Mouse (Mus musculus) liver, embryonic 12.5 days (tissue): ENCODE data around the gene Tmem145. TPM values are rescaled to one million over a fixed set of nuclear protein-coding genes. Genes with fewer than 3 reads are reported as not detected.
A peak's percentile ranks its signal among the peaks of the same experiment; 100 is the strongest.

Source experiments
- ATAC-seq: fragments of 200-750 bp; cut with Nextera tagmentation; 2 replicates; pipeline ENCODE4 v1.8.0; 2017; ENCODE audit warnings: moderate number of reproducible peaks, mild to moderate bottlenecking, moderate library complexity
- H3K27ac ChIP-seq: fragments of 300-500 bp; sonication (generic); 2 replicates; pipeline ENCODE4 v1.5.1; 2016; ENCODE audit warnings: mild to moderate bottlenecking
- H3K27me3 ChIP-seq: fragments of 300-500 bp; sonication (generic); replicated peaks from 2 replicates; pipeline ENCODE4 v1.6.1; 2016; ENCODE audit warnings: mild to moderate bottlenecking, moderate library complexity
- H3K36me3 ChIP-seq: fragments of 300-500 bp; sonication (generic); 2 replicates; pipeline ENCODE4 v1.6.1; 2016; ENCODE audit warnings: mild to moderate bottlenecking, moderate library complexity
- H3K4me1 ChIP-seq: fragments of 300-500 bp; sonication (generic); 2 replicates; pipeline ENCODE4 v1.6.1; 2016
- H3K4me2 ChIP-seq: fragments of 300-500 bp; sonication (generic); 2 replicates; pipeline ENCODE4 v1.6.1; 2016; ENCODE audit warnings: mild to moderate bottlenecking, moderate library complexity
- H3K4me3 ChIP-seq: fragments of 300-500 bp; sonication (generic); 2 replicates; pipeline ENCODE4 v1.5.1; 2016; ENCODE audit warnings: mild to moderate bottlenecking, moderate library complexity
- H3K9ac ChIP-seq: fragments of 300-500 bp; sonication (generic); 2 replicates; pipeline ENCODE4 v1.6.1; 2016; ENCODE audit warnings: mild to moderate bottlenecking, moderate library complexity
- H3K9me3 ChIP-seq: fragments of 300-500 bp; sonication (generic); replicated peaks from 2 replicates; pipeline ENCODE4 v1.6.1; 2016; ENCODE audit warnings: mild to moderate bottlenecking, moderate library complexity
- WGBS: fragments of 180-500 bp; shearing (Covaris S2); methylation state at CpG from one replicate; pipeline ENCODE4 v1.1.7; 2016; ENCODE audit not compliant: insufficient replicate concordance; 5-methylcytosine and 5-hydroxymethylcytosine counted together
- polyA plus RNA-seq: library from polyadenylated mRNA; unstranded; fragments of >200 nt; fragmentation: Nextera tagmentation; extraction: Ambion mirVana; gene quantifications from 2 replicates; pipeline ENCODE4 v1.2.1, GENCODE M21; 2016

Tmem145 gene
- polyA plus RNA-seq, 1 experiment from 2014 or later: 0.14 TPM

- 74% methylated on average over 8 of the region's 8 CpGs for WGBS
- no peak overlapping the region for H3K4me3 ChIP-seq
- H3K36me3 ChIP-seq: peaks cover 74% of the 10 kb centered on the region
- H3K9me3 ChIP-seq: 0 out of 2 replicates have a peak, but pooled peaks cover 4% of the 10 kb centered on the region
- H3K4me1 ChIP-seq: peaks cover 33% of the 10 kb centered on the region
- H3K27me3 ChIP-seq: no peaks in the 10 kb centered on the region
- ATAC-seq: no peak
- no peak overlapping the region for H3K4me2 ChIP-seq
- H3K9ac ChIP-seq: no peak overlapping the region
- H3K27ac ChIP-seq: no peak overlapping the region
Observed at GRCm38 (mm10) chr7:25286989-25287388, 18.9 kb upstream of the Tmem145 start.

GRCm38 (mm10) chr7:25288011-25288410 lies 17.9 kb upstream of the Tmem145 start:
- ATAC-seq: no peak

GRCm38 (mm10) chr7:25288721-25289120 lies 17.2 kb upstream of the Tmem145 start:
- WGBS: 75% methylated on average over 3 of the region's 3 CpGs
- Histone ChIP-seq H3K36me3 (peaks cover 91% of the 10 kb centered on the region), H3K27me3 (no peaks in the 10 kb centered on the region), H3K9ac (no peak overlapping the region), H3K27ac (no peak overlapping the region), H3K9me3 (0 out of 2 replicates have a peak, but pooled peaks cover 4% of the 10 kb centered on the region), H3K4me1 (peaks cover 22% of the 10 kb centered on the region), H3K4me2 (no peak overlapping the region), H3K4me3 (no peak overlapping the region)
- no peak for ATAC-seq

More at GRCm38 (mm10) chr7:25288011-25288410, 17.9 kb upstream of the Tmem145 start:
- H3K9me3 ChIP-seq: 0 out of 2 replicates have a peak, but pooled peaks cover 4% of the 10 kb centered on the region
- no peak overlapping the region for H3K27ac ChIP-seq
- no peaks in the 10 kb centered on the region for H3K27me3 ChIP-seq
- H3K4me2 ChIP-seq: no peak overlapping the region
- WGBS: 92% methylated on average over 12 of the region's 12 CpGs
- H3K4me3 ChIP-seq: no peak overlapping the region
- H3K4me1 ChIP-seq: peaks cover 29% of the 10 kb centered on the region
- H3K9ac ChIP-seq: no peak overlapping the region
- H3K36me3 ChIP-seq: peaks cover 84% of the 10 kb centered on the region

- no peak overlapping the region for H3K4me3 ChIP-seq
- H3K27ac ChIP-seq: no peak overlapping the region
- peaks cover 15% of the 10 kb centered on the region; the same call in 1 of the 2 replicates for H3K4me1 ChIP-seq
- H3K4me2 ChIP-seq: no peak overlapping the region
- no peaks in the 10 kb centered on the region for H3K27me3 ChIP-seq
- 94% methylated on average over 3 of the region's 3 CpGs for WGBS
- peaks cover 97% of the 10 kb centered on the region for H3K36me3 ChIP-seq
- ATAC-seq: no peak
- H3K9ac ChIP-seq: no peak overlapping the region
- H3K9me3 ChIP-seq: 0 out of 2 replicates have a peak, but pooled peaks cover 4% of the 10 kb centered on the region
Observed at GRCm38 (mm10) chr7:25289925-25290324, 16.0 kb upstream of the Tmem145 start.

- Histone ChIP-seq H3K4me1 (0 out of 2 replicates have a peak, but pooled peaks cover 10% of the 10 kb centered on the region), H3K9ac (no peak overlapping the region), H3K9me3 (0 out of 2 replicates have a peak, but pooled peaks cover 4% of the 10 kb centered on the region), H3K27me3 (no peaks in the 10 kb centered on the region), H3K27ac (no peak overlapping the region), H3K4me3 (no peak overlapping the region), H3K4me2 (no peak overlapping the region), H3K36me3 (peaks cover 97% of the 10 kb centered on the region)
- no peak for ATAC-seq
- WGBS: 95% methylated on average over 1 of the region's 1 CpGs
Observed at GRCm38 (mm10) chr7:25290463-25290862, 15.4 kb upstream of the Tmem145 start.

- ATAC-seq: no peak
- Histone ChIP-seq H3K9me3 (0 out of 2 replicates have a peak, but pooled peaks cover 4% of the 10 kb centered on the region), H3K27me3 (no peaks in the 10 kb centered on the region), H3K4me1 (peaks cover 5% of the 10 kb centered on the region; the same call in 1 of the 2 replicates), H3K27ac (no peak overlapping the region), H3K9ac (no peak overlapping the region), H3K36me3 (peaks cover 95% of the 10 kb centered on the region), H3K4me3 (no peak overlapping the region), H3K4me2 (no peak overlapping the region)
- WGBS: 83% methylated on average over 2 of the region's 2 CpGs
Observed at GRCm38 (mm10) chr7:25290911-25291310, 15.0 kb upstream of the Tmem145 start.

- Histone ChIP-seq H3K27me3 (no peaks in the 10 kb centered on the region), H3K36me3 (peaks cover 83% of the 10 kb centered on the region), H3K4me3 (no peak overlapping the region), H3K27ac (no peak overlapping the region), H3K4me1 (peaks cover 15% of the 10 kb centered on the region), H3K4me2 (no peak overlapping the region), H3K9ac (no peak overlapping the region), H3K9me3 (0 out of 2 replicates have a peak, but pooled peaks cover 4% of the 10 kb centered on the region)
- WGBS: 79% methylated on average over 7 of the region's 7 CpGs
- ATAC-seq: no peak
Observed at GRCm38 (mm10) chr7:25292107-25292506, 13.8 kb upstream of the Tmem145 start.

- WGBS: 84% methylated on average over 10 of the region's 10 CpGs
- ATAC-seq: no peak
- H3K27me3 ChIP-seq: no peaks in the 10 kb centered on the region
- H3K4me1 ChIP-seq: peaks cover 27% of the 10 kb centered on the region
- H3K4me2 ChIP-seq: no peak overlapping the region
- peaks cover 71% of the 10 kb centered on the region for H3K36me3 ChIP-seq
- H3K9me3 ChIP-seq: 0 out of 2 replicates have a peak, but pooled peaks cover 4% of the 10 kb centered on the region
- H3K27ac ChIP-seq: no peak overlapping the region
- no peak overlapping the region for H3K4me3 ChIP-seq
- no peak overlapping the region for H3K9ac ChIP-seq
Observed at GRCm38 (mm10) chr7:25293191-25293739, 12.6 kb upstream of the Tmem145 start.

GRCm38 (mm10) chr7:25294495-25294894 lies 11.4 kb upstream of the Tmem145 start:
- Histone ChIP-seq H3K27me3 (no peaks in the 10 kb centered on the region), H3K36me3 (peaks cover 59% of the 10 kb centered on the region), H3K27ac (no peak overlapping the region), H3K9ac (no peak overlapping the region), H3K4me1 (peaks cover 29% of the 10 kb centered on the region), H3K4me3 (no peak overlapping the region), H3K9me3 (0 out of 2 replicates have a peak, but pooled peaks cover under 1% of the 10 kb centered on the region), H3K4me2 (no peak overlapping the region)
- WGBS: 66% methylated on average over 4 of the region's 4 CpGs
- no peak for ATAC-seq

GRCm38 (mm10) chr7:25294960-25295722 lies 10.8 kb upstream of the Tmem145 start:
- no peaks in the 10 kb centered on the region for H3K27me3 ChIP-seq
- H3K4me1 ChIP-seq: peaks cover 29% of the 10 kb centered on the region
- WGBS: 75% methylated on average over 12 of the region's 12 CpGs
- H3K36me3 ChIP-seq: peaks cover 53% of the 10 kb centered on the region
- no peaks in the 10 kb centered on the region for H3K9me3 ChIP-seq
- no peak overlapping the region for H3K9ac ChIP-seq
- H3K4me3 ChIP-seq: no peak overlapping the region
- no peak overlapping the region for H3K27ac ChIP-seq
- ATAC-seq: no peak
- H3K4me2 ChIP-seq: no peak overlapping the region

- Histone ChIP-seq H3K36me3 (peaks cover 34% of the 10 kb centered on the region), H3K27ac (peak overlapping the region; percentile 80), H3K4me2 (peak overlapping the region; percentile 98), H3K27me3 (no peaks in the 10 kb centered on the region), H3K9ac (peak overlapping the region; percentile 79), H3K4me3 (peak overlapping the region; percentile 71), H3K4me1 (peaks cover 29% of the 10 kb centered on the region), H3K9me3 (no peaks in the 10 kb centered on the region)
- peak; percentile 49 for ATAC-seq
- WGBS: 2% methylated on average over 21 of the region's 21 CpGs
Observed at GRCm38 (mm10) chr7:25296945-25297453, 8.9 kb upstream of the Tmem145 start.
